26 mouse cellular contexts compared by ENCODE assay signal in genomic region chr1:36194482-36194881, GRCm38 (mm10). TPM values are rescaled to one million over a fixed set of nuclear protein-coding genes. Genes with fewer than 3 reads are reported as not detected.
DNase-seq lines count a peak whose midpoint lies in the region; ATAC-seq and TF ChIP-seq lines count a peak whose summit lies in the region.
"Had no signal": no experiment of that assay in that cellular context is flagged by ENCODE, and none has a peak within 500 bp of the region (broad histone marks: within the 10 kb centered on the region; RNA-seq: fewer than 3 reads in every experiment).

No protein-coding gene starts in this region.

- H3K27ac ChIP-seq in left cerebral cortex, adult 2 months, result 0 out of 2 replicates have a peak overlapping the region, but pooled peaks have one; percentile 28
- H3K27ac ChIP-seq: embryonic facial prominence, embryonic 13.5 days; embryonic facial prominence, embryonic 15.5 days; forebrain, embryonic 10.5 days; forebrain, embryonic 12.5 days had no signal

- TF ChIP-seq CTCF in left cerebral cortex, adult 2 months (IDR thresholded peaks at IDR 0.05), result no peak

- intact Hi-C loops in left cerebral cortex, adult 2 months (cut with DNase I), result no loop called here

- peak; percentile 72 for ATAC-seq in frontal cortex, adult (ENCODE audit: low TSS enrichment)
- ATAC-seq: activated CD4-positive, CD25-positive, alpha-beta regulatory T cell, adult 4 months; CD4-positive, CD25-positive, alpha-beta regulatory T cell, adult 4 months; forebrain, embryonic 14.5 days; forebrain, embryonic 16.5 days; Patski had no signal

- no peak for DNase-seq in frontal cortex, postnatal 25 days (ENCODE audit: low spot score in 2 of 2)
- no peak for DNase-seq in left cerebral cortex, adult 2 months (ENCODE audit: extremely low spot score in 1 of 2, low spot score in 2 of 2)
- DNase-seq in left cerebral cortex, adult 18-20 months (ENCODE audit: low spot score in 2 of 2), result no peak
- DNase-seq in brain, adult 2 months (ENCODE audit: low read depth, low spot score), result peak; percentile 37
- DNase-seq: adrenal gland, adult 8-10 months; adrenal gland, postnatal 14 days; adrenal gland, postnatal 36 days; B cell, adult 2 months; cerebellum, adult 11 months; cerebellum, adult 18-20 months; cerebellum, adult 8-10 months; cerebellum, adult 9-11 months; cerebellum, postnatal 14 days; cerebellum, postnatal 36 days; embryo, embryonic 11 days had no signal

- no peak overlapping the region for H3K4me3 ChIP-seq in left cerebral cortex, adult 2 months
- H3K4me3 ChIP-seq: embryonic facial prominence, embryonic 13.5 days; embryonic facial prominence, embryonic 15.5 days; erythroblast, embryonic 14.5 days; forebrain, embryonic 10.5 days; forebrain, embryonic 12.5 days had no signal

RNA-seq across cellular contexts. Expression of gene Uggt1, which starts 50.0 kb away (rescaled TPM):
- 10 to 100 TPM; 48.6 to 50.7 TPM for total RNA-seq in left cerebral cortex, adult 2 months (2021)
- total RNA-seq in left cerebral cortex, adult 18-20 months (2021), result 10 to 100 TPM; 42.0 to 44.8 TPM
